Mouse (Mus musculus) cortical plate, adult 2 months (tissue): ENCODE data around the gene Tab2.

Experiments used
- CTCF ChIP-seq: fragments of 200-500 bp; IDR thresholded peaks from 2 replicates; pipeline ENCODE4 v1.5.1; 2011; ENCODE audit warnings: mild to moderate bottlenecking, control low read depth, low read length; ENCODE audit not compliant: insufficient read depth; ENCODE audit errors: extremely low read depth
- POLR2A ChIP-seq: fragments of 200-500 bp; IDR thresholded peaks from 2 replicates; pipeline ENCODE4 v1.6.1; 2011; ENCODE audit warnings: mild to moderate bottlenecking, low read length, control low read depth; ENCODE audit not compliant: insufficient read depth; ENCODE audit errors: extremely low read depth

GRCm38 (mm10) chr10:7976462-7976861 lies 20.4 kb upstream of the Tab2 start:
- no peak for TF ChIP-seq POLR2A
- no peak for TF ChIP-seq CTCF
